Mouse (Mus musculus): ENCODE measurements around the gene Pth2r. TPM values are rescaled to one million over a fixed set of nuclear protein-coding genes. Genes with fewer than 3 reads are reported as not detected.

Gene Pth2r
- polyA plus RNA-seq, 1 experiment, result not detected

DNA sequence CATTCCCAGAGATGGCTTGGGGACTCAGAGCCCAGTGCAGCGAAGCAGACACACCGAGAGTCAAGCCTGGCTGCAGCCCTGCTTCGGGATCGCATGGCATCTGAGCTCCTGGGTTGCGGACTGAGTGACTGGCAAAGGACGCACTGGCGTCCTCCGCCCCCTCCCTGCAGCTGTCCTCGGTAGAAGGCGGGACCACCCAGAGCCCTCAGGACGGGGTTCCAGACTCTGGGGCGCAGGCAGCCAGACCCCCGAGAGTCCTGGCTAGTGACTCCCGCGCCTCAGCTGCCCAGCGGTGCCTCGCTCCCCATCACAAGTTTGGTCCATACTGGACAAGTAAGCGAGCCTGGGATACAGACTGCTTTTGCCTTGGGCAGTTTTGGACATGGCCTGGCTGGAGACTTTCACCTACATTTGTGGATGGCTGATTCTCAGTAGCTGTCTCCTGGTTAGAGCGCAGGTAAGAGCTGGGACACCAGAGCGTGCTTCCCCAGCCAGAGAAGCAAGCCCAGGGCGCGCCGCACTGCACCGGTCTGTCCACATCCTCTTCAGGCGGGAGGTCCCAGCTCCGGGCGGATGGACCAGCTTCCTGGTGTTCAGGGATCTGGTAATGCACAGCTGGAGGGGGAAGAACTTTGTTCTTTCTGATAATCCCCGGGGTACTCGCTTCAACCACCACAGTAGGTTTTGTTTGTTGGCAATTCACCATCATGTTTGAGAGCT is 29.5 kb downstream of the Pth2r start:
- Histone ChIP-seq H3K36me3 (ENCODE audit: control insufficient read depth, insufficient read depth) (no peaks in the 10 kb centered on the region), H3K4me3 (ENCODE audit: insufficient read depth, poor library complexity, severe bottlenecking) (no peak overlapping the region), H3ac (ENCODE audit: control insufficient read depth, insufficient read length, low read depth) (no peak overlapping the region), H3K79me2 (ENCODE audit: control insufficient read depth, insufficient read depth) (no peaks in the 10 kb centered on the region), H3K79me3 (ENCODE audit: low read depth) (no peaks in the 10 kb centered on the region), H3K27me3 (ENCODE audit: control insufficient read depth, insufficient read depth, insufficient read length) (peaks cover 5% of the 10 kb centered on the region)
- TF ChIP-seq MAX (IDR thresholded peaks at IDR 0.05) (no peak), USF1 (IDR thresholded peaks at IDR 0.05; ENCODE audit: low read depth) (no peak), MYOG (IDR thresholded peaks at IDR 0.05; ENCODE audit: control insufficient read depth, extremely low read depth, insufficient read length) (no peak), FOSL1 (IDR thresholded peaks at IDR 0.05; ENCODE audit: insufficient read depth, low read length, poor library complexity, severe bottlenecking) (no peak), MYOD1 (IDR thresholded peaks at IDR 0.05; ENCODE audit: control insufficient read depth, insufficient read length, low read depth) (no peak), CEBPB (IDR thresholded peaks at IDR 0.05; ENCODE audit: low read depth) (no peak), CTCF (IDR thresholded peaks at IDR 0.05; ENCODE audit: control insufficient read depth, insufficient read depth, insufficient read length) (no peak)

DNA sequence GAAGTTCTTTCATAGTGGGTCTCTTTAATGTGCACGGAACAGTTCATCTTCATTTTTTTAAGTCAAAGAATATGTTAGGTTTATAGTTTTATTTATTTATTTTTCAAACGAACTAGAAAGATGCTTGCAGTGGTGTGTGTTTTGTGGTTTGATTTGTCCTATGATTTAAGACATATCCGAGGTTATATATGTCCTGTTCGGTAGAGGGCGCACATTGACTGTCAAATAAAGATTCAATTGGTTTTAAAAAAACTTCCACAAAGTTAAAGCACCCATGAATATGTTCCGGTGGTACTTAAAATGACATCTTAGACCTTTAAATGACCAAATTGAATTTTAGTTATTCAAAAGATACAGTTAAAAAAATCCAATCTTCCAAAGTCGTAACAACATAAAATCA is 30.3 kb downstream of the Pth2r start:
- Histone ChIP-seq H3K79me3 (ENCODE audit: low read depth) (no peaks in the 10 kb centered on the region), H3K4me3 (ENCODE audit: insufficient read depth, poor library complexity, severe bottlenecking) (no peak overlapping the region), H3K36me3 (ENCODE audit: control insufficient read depth, insufficient read depth) (no peaks in the 10 kb centered on the region), H3K79me2 (ENCODE audit: control insufficient read depth, insufficient read depth) (no peaks in the 10 kb centered on the region), H3K27me3 (ENCODE audit: control insufficient read depth, insufficient read depth, insufficient read length) (peaks cover 5% of the 10 kb centered on the region), H3ac (ENCODE audit: control insufficient read depth, insufficient read length, low read depth) (no peak overlapping the region)
- TF ChIP-seq USF1 (IDR thresholded peaks at IDR 0.05; ENCODE audit: low read depth) (no peak), FOSL1 (IDR thresholded peaks at IDR 0.05; ENCODE audit: insufficient read depth, low read length, poor library complexity, severe bottlenecking) (no peak), MYOD1 (IDR thresholded peaks at IDR 0.05; ENCODE audit: control insufficient read depth, insufficient read length, low read depth) (no peak), MYOG (IDR thresholded peaks at IDR 0.05; ENCODE audit: control insufficient read depth, extremely low read depth, insufficient read length) (no peak), MAX (IDR thresholded peaks at IDR 0.05) (no peak), CEBPB (IDR thresholded peaks at IDR 0.05; ENCODE audit: low read depth) (no peak)

DNA sequence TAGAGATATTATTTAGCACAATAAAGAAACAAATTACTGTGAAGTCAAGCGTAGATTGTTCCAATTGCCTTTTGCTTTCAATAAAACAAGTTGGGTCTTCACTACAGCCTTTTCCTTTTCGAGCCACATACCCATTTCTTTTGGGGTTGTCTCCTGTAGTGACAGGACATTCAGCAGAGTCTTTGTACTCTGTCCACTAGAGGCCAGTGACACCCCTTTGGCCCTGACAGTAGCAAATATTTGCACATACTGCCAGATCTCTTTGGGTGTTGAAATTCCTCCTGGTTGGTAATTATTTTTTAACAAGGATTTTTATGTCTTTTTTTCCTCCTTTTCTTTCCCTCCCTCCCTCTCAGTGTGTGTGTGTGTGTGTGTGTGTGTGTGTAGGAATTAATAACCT is 31.0 kb downstream of the Pth2r start:
- H3K36me3 ChIP-seq (ENCODE audit: control insufficient read depth, insufficient read depth), result no peaks in the 10 kb centered on the region
- TF ChIP-seq CTCF (IDR thresholded peaks at IDR 0.05; ENCODE audit: control insufficient read depth, insufficient read depth, insufficient read length) (peak; percentile 26), CEBPB (IDR thresholded peaks at IDR 0.05; ENCODE audit: low read depth) (no peak), MYOD1 (IDR thresholded peaks at IDR 0.05; ENCODE audit: control insufficient read depth, insufficient read length, low read depth) (no peak)
- no peak overlapping the region for H3ac ChIP-seq (ENCODE audit: control insufficient read depth, insufficient read length, low read depth)
- H3K4me3 ChIP-seq (ENCODE audit: insufficient read depth, poor library complexity, severe bottlenecking), result no peak overlapping the region
- H3K79me3 ChIP-seq (ENCODE audit: low read depth), result no peaks in the 10 kb centered on the region
- no peaks in the 10 kb centered on the region for H3K79me2 ChIP-seq (ENCODE audit: control insufficient read depth, insufficient read depth)
- peaks cover 5% of the 10 kb centered on the region for H3K27me3 ChIP-seq (ENCODE audit: control insufficient read depth, insufficient read depth, insufficient read length)

DNA sequence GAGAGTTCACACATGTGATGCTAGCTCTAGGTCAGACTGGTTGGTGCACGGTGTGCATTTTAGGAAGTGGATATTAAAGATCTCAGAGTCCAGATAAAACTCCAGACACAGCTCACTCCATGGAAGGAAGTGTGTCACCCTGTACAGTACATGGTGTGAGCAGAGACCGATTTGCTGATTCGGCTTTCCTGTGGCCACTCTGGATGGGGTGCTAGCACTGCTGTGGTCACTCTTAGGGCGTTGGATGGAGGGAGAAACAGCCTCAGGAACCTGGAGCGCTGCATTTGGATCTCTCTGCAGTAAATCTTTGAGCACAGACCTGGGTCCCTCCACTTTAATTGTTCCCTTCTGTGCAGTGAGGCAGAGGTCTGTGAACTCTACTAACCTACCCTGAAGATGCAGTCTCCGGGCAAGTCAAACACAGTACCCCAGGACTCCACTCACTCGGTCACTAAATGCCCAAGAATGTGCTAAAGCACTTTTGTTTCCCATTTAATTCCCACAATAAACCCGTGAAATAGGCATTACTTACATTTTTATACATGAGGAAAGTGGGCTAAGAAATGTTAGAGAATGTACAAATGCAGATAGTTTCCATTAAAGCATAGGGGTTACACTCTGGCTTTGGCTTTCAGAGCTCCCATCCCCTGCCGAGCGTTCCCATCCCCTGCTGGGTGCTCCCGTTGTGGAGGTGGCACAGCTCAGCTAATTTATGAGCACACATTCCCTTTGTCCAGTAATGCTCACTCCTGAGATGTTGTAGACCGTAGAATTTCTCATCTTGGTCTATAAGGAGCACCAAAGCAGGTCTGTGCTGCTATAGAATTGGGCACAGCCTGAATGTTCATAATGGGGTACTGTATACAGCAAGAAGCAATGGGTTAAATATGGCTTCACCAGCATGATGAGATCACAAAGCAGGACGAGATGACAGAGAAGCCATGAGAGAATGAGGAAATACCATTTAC is 32.5 kb downstream of the Pth2r start:
- H3K79me3 ChIP-seq (ENCODE audit: low read depth), result no peaks in the 10 kb centered on the region
- peaks cover 5% of the 10 kb centered on the region for H3K27me3 ChIP-seq (ENCODE audit: control insufficient read depth, insufficient read depth, insufficient read length)
- H3ac ChIP-seq (ENCODE audit: control insufficient read depth, insufficient read length, low read depth), result no peak overlapping the region
- no peak overlapping the region for H3K4me3 ChIP-seq (ENCODE audit: insufficient read depth, poor library complexity, severe bottlenecking)
- TF ChIP-seq MYOG (IDR thresholded peaks at IDR 0.05; ENCODE audit: control insufficient read depth, extremely low read depth, insufficient read length), result no peak
- no peak for TF ChIP-seq CEBPB (IDR thresholded peaks at IDR 0.05; ENCODE audit: low read depth)
- TF ChIP-seq MYOD1 (IDR thresholded peaks at IDR 0.05; ENCODE audit: control insufficient read depth, insufficient read length, low read depth), result no peak
- TF ChIP-seq CTCF (IDR thresholded peaks at IDR 0.05; ENCODE audit: control insufficient read depth, insufficient read depth, insufficient read length), result no peak
- TF ChIP-seq FOSL1 (IDR thresholded peaks at IDR 0.05; ENCODE audit: insufficient read depth, low read length, poor library complexity, severe bottlenecking), result no peak
- TF ChIP-seq MAX (IDR thresholded peaks at IDR 0.05), result no peak
- no peak for TF ChIP-seq USF1 (IDR thresholded peaks at IDR 0.05; ENCODE audit: low read depth)
- no peaks in the 10 kb centered on the region for H3K36me3 ChIP-seq (ENCODE audit: control insufficient read depth, insufficient read depth)
- H3K79me2 ChIP-seq (ENCODE audit: control insufficient read depth, insufficient read depth), result no peaks in the 10 kb centered on the region

DNA sequence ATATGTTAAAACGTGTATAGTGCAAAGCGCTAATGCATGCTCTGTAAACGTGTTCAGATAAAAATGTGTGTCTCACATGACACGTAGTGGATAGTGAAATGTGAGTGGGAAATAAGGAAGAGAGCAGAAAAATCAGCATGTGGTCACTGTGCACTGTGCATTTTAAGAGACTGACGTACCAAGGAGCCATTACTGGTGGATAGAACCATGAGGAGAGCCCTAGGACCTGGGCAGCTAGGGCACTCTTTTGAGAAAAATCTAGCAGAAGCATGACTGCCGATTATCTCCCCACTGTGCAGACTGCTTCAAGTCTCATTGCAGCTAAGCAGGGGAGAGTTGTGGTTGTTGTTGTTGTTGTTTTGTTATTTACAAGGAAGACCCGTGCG is 33.2 kb downstream of the Pth2r start:
- TF ChIP-seq MAX (IDR thresholded peaks at IDR 0.05) (no peak), MYOG (IDR thresholded peaks at IDR 0.05; ENCODE audit: control insufficient read depth, extremely low read depth, insufficient read length) (no peak), FOSL1 (IDR thresholded peaks at IDR 0.05; ENCODE audit: insufficient read depth, low read length, poor library complexity, severe bottlenecking) (no peak), MYOD1 (IDR thresholded peaks at IDR 0.05; ENCODE audit: control insufficient read depth, insufficient read length, low read depth) (no peak), CEBPB (IDR thresholded peaks at IDR 0.05; ENCODE audit: low read depth) (no peak), USF1 (IDR thresholded peaks at IDR 0.05; ENCODE audit: low read depth) (no peak), CTCF (IDR thresholded peaks at IDR 0.05; ENCODE audit: control insufficient read depth, insufficient read depth, insufficient read length) (no peak)
- no peaks in the 10 kb centered on the region for H3K79me3 ChIP-seq (ENCODE audit: low read depth)
- no peak overlapping the region for H3ac ChIP-seq (ENCODE audit: control insufficient read depth, insufficient read length, low read depth)
- H3K4me3 ChIP-seq (ENCODE audit: insufficient read depth, poor library complexity, severe bottlenecking), result no peak overlapping the region
- peaks cover 5% of the 10 kb centered on the region for H3K27me3 ChIP-seq (ENCODE audit: control insufficient read depth, insufficient read depth, insufficient read length)
- no peaks in the 10 kb centered on the region for H3K79me2 ChIP-seq (ENCODE audit: control insufficient read depth, insufficient read depth)
- no peaks in the 10 kb centered on the region for H3K36me3 ChIP-seq (ENCODE audit: control insufficient read depth, insufficient read depth)
